Mouse (Mus musculus) small intestine, adult 2 months (tissue): ENCODE measurements around the gene Hipk2.

ENCODE experiments used
- CTCF ChIP-seq: fragments of 200-500 bp; IDR thresholded peaks from 2 replicates; pipeline ENCODE4 v1.5.1; 2012; ENCODE audit warnings: low read depth, mild to moderate bottlenecking, control low read depth, inconsistent platforms, low read length, moderate library complexity, mixed read lengths; ENCODE audit not compliant: insufficient replicate concordance, insufficient read length; ENCODE audit errors: extremely low read depth
- POLR2A ChIP-seq: fragments of 200-500 bp; IDR thresholded peaks from 2 replicates; pipeline ENCODE4 v1.6.1; 2012; ENCODE audit warnings: low read depth, mild to moderate bottlenecking, control low read depth, inconsistent platforms, low read length, moderate library complexity

DNA sequence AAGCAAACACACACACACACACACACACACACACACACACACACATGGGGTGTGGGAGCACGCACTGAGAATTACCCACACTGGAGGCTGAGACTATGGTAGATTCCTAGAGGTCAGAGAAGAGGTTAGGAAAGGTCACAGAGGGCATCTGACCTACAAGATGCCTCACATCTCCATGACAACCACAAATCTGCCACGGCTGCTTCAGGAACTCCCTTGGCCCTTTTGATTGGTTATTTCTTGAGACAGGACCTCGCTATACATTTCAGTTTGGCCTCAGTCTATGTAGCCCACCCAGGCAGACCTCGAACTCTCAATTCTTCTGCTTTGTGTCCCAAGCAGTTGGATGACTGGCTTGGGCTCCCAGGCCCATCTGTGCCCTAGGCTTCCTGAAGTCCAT lies 214.3 kb downstream of the Hipk2 start:
- TF ChIP-seq CTCF (no peak), POLR2A (no peak)
